ENCODE assay signal across 8 mouse cellular contexts in genomic region chr5:114922998-114923473, GRCm38 (mm10). TPM values are rescaled to one million over a fixed set of nuclear protein-coding genes. Genes with fewer than 3 reads are reported as not detected.
DNase-seq lines count a peak whose midpoint lies in the region; ATAC-seq and TF ChIP-seq lines count a peak whose summit lies in the region.

Gene Oasl1 (plus strand): TSS chr5:114923240.

- no peak for DNase-seq in layer of hippocampus, adult 2 months (ENCODE audit: low spot score in 2 of 2)
- no peak for DNase-seq in layer of hippocampus, adult 9-10 months (ENCODE audit: low spot score)
- DNase-seq in c-Kit-positive CD71-positive TER-119-positive erythroid progenitor cells, embryonic 14.5 days (ENCODE audit: low spot score) = peak; percentile 9
- DNase-seq in kidney, postnatal 36 days = peak; percentile 67 to 79
- no peak for DNase-seq in left cerebral cortex, adult 18-20 months (ENCODE audit: low spot score in 2 of 2)

- H3K9me3 ChIP-seq in heart, embryonic 14.5 days (ENCODE audit: control insufficient read depth, low read length) = 0 out of 2 replicates have a peak, but pooled peaks cover 4% of the 10 kb centered on the region
- H3K9me3 ChIP-seq in megakaryocyte, embryonic 14.5 days = peaks cover 2% of the 10 kb centered on the region; the same call in 1 of the 2 replicates
- H3K9me3 ChIP-seq in stomach, embryonic 16.5 days (replicated peaks; ENCODE audit: control insufficient read depth, low read length) = no peaks in the 10 kb centered on the region

- no peaks in the 10 kb centered on the region for H3K36me3 ChIP-seq in heart, embryonic 14.5 days (ENCODE audit: control insufficient read depth, insufficient read depth, low read length)
- H3K36me3 ChIP-seq in megakaryocyte, embryonic 14.5 days (replicated peaks; ENCODE audit: low read length) = no peaks in the 10 kb centered on the region
- H3K36me3 ChIP-seq in stomach, embryonic 16.5 days (ENCODE audit: control insufficient read depth, insufficient read depth, low read length) = no peaks in the 10 kb centered on the region

- no peak within 1 kb of the TSS for H3K27ac ChIP-seq in layer of hippocampus, adult 2 months
- no peak within 1 kb of the TSS for H3K27ac ChIP-seq in heart, embryonic 14.5 days (replicated peaks in 1 of 2; ENCODE audit: control insufficient read depth in 1 of 2, insufficient read depth in 1 of 2, low read depth in 2 of 2, low read length in 2 of 2)
- peak within 1 kb of the TSS; percentile 8; the same call in 1 of the 2 replicates for H3K27ac ChIP-seq in stomach, embryonic 16.5 days (ENCODE audit: low read length)

- WGBS in heart, embryonic 14.5 days = 36% methylated on average over 15 of the region's 15 CpGs
- WGBS in stomach, embryonic 16.5 days = 14% methylated on average over 15 of the region's 15 CpGs

- no peak for ATAC-seq in heart, embryonic 14.5 days (ENCODE audit: insufficient number of reproducible peaks, insufficient read depth, low FRiP score, low read depth)
- 0 out of 2 replicates have a peak, but pooled peaks have one; percentile 54 for ATAC-seq in stomach, embryonic 16.5 days (ENCODE audit: insufficient read depth, low FRiP score)

- H3K27me3 ChIP-seq in heart, embryonic 14.5 days (ENCODE audit: control insufficient read depth, insufficient read depth, low read length) = no peaks in the 10 kb centered on the region
- peaks cover 41% of the 10 kb centered on the region for H3K27me3 ChIP-seq in megakaryocyte, embryonic 14.5 days (replicated peaks)
- H3K27me3 ChIP-seq in stomach, embryonic 16.5 days (ENCODE audit: control insufficient read depth, insufficient read depth, low read length) = no peaks in the 10 kb centered on the region

- peaks cover 3 to 6% of the 10 kb centered on the region in 2 experiments; a peak in 2 of 4 replicates for H3K4me1 ChIP-seq in heart, embryonic 14.5 days (ENCODE audit: control insufficient read depth in 2 of 2, insufficient read depth in 2 of 2, low read length in 2 of 2)
- peaks cover 18% of the 10 kb centered on the region for H3K4me1 ChIP-seq in megakaryocyte, embryonic 14.5 days
- H3K4me1 ChIP-seq in stomach, embryonic 16.5 days (ENCODE audit: control insufficient read depth, insufficient read depth, low read length) = 0 out of 2 replicates have a peak, but pooled peaks cover 4% of the 10 kb centered on the region

- H3K4me2 ChIP-seq in heart, embryonic 14.5 days (ENCODE audit: low read length) = peak within 1 kb of the TSS; percentile 67
- H3K4me2 ChIP-seq in stomach, embryonic 16.5 days (ENCODE audit: low read depth, low read length) = peak within 1 kb of the TSS; percentile 57

- H3K9ac ChIP-seq in heart, embryonic 14.5 days (ENCODE audit: low read length) = peak within 1 kb of the TSS; percentile 49; the same call in 1 of the 2 replicates
- H3K9ac ChIP-seq in stomach, embryonic 16.5 days (ENCODE audit: low read length) = peak within 1 kb of the TSS; percentile 60

- TF ChIP-seq CTCF in layer of hippocampus, adult 2 months (conservative IDR thresholded peaks at IDR 0.05) = no peak

- peak within 1 kb of the TSS; percentile 42 for H3K4me3 ChIP-seq in layer of hippocampus, adult 2 months
- peak within 1 kb of the TSS; percentile 31 to 35 for H3K4me3 ChIP-seq in heart, embryonic 14.5 days (ENCODE audit: control insufficient read depth in 1 of 2, insufficient read depth in 1 of 2, low read depth in 1 of 2, low read length in 2 of 2)
- H3K4me3 ChIP-seq in megakaryocyte, embryonic 14.5 days (replicated peaks) = peak within 1 kb of the TSS; percentile 85
- H3K4me3 ChIP-seq in stomach, embryonic 16.5 days (replicated peaks; ENCODE audit: low read length) = peak within 1 kb of the TSS; percentile 42

RNA-seq across cellular contexts. Expression of gene Oasl1, which starts in this region (rescaled TPM):
- not detected for total RNA-seq in layer of hippocampus, adult 2 months (2021)
- 0.45 and 0.70 TPM in 2 replicates for polyA plus RNA-seq in heart, embryonic 14.5 days (2014; fragmentation: Nextera tagmentation; extraction: Ambion mirVana)
- polyA plus RNA-seq in megakaryocyte, embryonic 14.5 days (2012; ENCODE audit: insufficient read depth, low replicate concordance) = 6.4 TPM in 1 of 2 replicates, not detected in the other
- 1.3 and 2.1 TPM in 2 replicates for polyA plus RNA-seq in stomach, embryonic 16.5 days (2015; fragmentation: Nextera tagmentation; extraction: Ambion mirVana)
- total RNA-seq in left cerebral cortex, adult 18-20 months (2021) = under 1 TPM; 0.21 to 0.35 TPM

Comparison
In these comparisons a context has a peak if more than half of its experiments do, and no peak if none do; other contexts are left out.
1. DNase-seq: peak in c-Kit-positive CD71-positive TER-119-positive erythroid progenitor cells, embryonic 14.5 days (single experiment) and kidney, postnatal 36 days (2 of 2); none in layer of hippocampus, adult 2 months (0 of 2), layer of hippocampus, adult 9-10 months (single experiment) and left cerebral cortex, adult 18-20 months (0 of 2).
2. H3K4me3 ChIP-seq: peak in every context shown above with its lines; median percentile 85 in megakaryocyte, embryonic 14.5 days; 42 in layer of hippocampus, adult 2 months; 42 in stomach, embryonic 16.5 days; 33 in heart, embryonic 14.5 days.